Mouse (Mus musculus): ENCODE measurements around the gene Gatd1. TPM values are rescaled to one million over a fixed set of nuclear protein-coding genes. Genes with fewer than 3 reads are reported as not detected.
"Not testable (repeated sequence)": the region's sequence is repeated elsewhere in the genome, so short reads cannot be mapped to it uniquely, and the experiment has no call there.

Gatd1 gene
- total RNA-seq, 4 experiments from 2014 or later, result 6.5 to 9.8 (median 7.8) TPM

GRCm38 (mm10) chr7:141429310-141429709, 15.4 kb upstream of the Gatd1 start, which contains the start of gene Cend1:
Gene Cend1 (minus strand): TSS chr7:141429491.
- DNase-seq (ENCODE audit: low spot score in 2 of 2), result no peak

- no peak for DNase-seq (ENCODE audit: low spot score in 2 of 2)
Observed at GRCm38 (mm10) chr7:141428701-141429100, 14.8 kb upstream of the Gatd1 start.

GRCm38 (mm10) chr7:141426948-141427730, 13.2 kb upstream of the Gatd1 start:
- DNase-seq (ENCODE audit: low spot score in 2 of 2), result no peak

DNA sequence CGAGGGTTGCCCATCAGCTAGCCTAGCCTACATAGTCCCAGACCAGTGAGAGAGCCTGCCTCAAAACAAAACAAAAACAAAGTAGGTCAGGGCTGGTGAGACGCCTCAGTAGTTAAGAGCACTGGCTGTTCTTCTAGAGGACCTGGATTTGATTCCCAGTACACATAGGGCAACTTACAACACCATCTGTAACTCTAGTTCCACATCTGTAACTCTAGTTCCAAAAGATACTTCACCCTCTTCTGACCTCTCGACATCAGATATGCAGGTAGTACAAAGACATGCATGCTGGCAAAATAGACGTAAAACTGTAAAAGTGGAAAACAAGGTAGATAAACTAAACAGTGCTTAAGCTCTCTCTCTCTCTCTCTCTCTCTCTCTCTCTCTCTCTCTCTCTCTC, 9.9 kb upstream of the Gatd1 start:
- DNase-seq (ENCODE audit: low spot score in 2 of 2), result no peak

GRCm38 (mm10) chr7:141420030-141420702, 6.2 kb upstream of the Gatd1 start:
- no peak for DNase-seq (ENCODE audit: low spot score in 2 of 2)

GRCm38 (mm10) chr7:141418970-141419369, 5.0 kb upstream of the Gatd1 start:
- DNase-seq (ENCODE audit: low spot score in 2 of 2), result no peak

DNA sequence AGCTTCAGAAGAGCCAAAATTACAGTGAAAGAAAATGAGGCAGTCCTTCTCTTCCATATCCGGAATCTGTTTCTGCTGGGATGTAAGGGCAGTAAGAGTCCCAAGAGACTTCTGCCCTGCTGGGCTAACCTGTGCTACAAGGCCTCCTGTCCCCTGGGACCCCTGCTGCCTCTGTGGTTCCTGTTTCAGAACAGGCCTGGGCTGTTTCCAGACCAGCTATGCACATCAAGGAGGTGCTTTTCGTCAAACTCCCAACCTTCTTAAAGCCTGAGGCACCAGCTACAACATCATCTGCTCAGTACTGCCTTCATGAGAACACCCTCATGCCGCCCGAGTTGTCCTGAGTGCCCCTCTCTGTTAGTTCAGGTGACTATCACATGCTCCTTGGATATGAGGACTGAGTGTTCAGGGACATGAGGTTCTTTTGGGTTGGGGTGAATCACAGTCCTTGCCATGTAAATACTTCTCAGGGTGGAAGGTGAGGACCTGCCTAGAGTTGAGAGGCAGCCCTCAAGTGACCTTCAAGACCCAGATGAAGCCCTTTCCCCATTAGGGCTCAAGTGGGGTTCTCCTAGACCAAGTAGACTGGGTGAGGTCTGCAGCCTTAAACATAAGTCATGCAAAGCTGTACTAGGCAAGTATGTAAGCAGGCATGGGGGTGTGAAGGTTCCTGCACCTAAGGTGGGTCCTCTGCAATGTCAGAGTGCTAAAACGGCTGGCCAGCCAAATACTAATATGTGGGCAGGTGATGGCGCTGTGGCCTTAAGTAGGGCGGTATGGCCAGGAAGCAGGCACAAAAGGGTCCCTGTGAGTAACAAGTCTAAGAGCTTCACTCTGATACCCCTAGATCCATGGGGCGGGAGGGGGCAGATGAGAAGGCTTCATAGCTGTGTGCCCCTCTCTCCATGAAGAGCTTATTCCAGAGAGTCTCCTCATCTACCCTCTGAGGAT, 4.1 kb upstream of the Gatd1 start:
- no peak for DNase-seq (ENCODE audit: low spot score in 2 of 2)

- DNase-seq (ENCODE audit: low spot score in 2 of 2), result no peak
Observed at GRCm38 (mm10) chr7:141416144-141416841, 2.4 kb upstream of the Gatd1 start.

GRCm38 (mm10) chr7:141413331-141413730, 605 bp downstream of the Gatd1 start:
- no peak for DNase-seq (ENCODE audit: low spot score in 2 of 2)

DNA sequence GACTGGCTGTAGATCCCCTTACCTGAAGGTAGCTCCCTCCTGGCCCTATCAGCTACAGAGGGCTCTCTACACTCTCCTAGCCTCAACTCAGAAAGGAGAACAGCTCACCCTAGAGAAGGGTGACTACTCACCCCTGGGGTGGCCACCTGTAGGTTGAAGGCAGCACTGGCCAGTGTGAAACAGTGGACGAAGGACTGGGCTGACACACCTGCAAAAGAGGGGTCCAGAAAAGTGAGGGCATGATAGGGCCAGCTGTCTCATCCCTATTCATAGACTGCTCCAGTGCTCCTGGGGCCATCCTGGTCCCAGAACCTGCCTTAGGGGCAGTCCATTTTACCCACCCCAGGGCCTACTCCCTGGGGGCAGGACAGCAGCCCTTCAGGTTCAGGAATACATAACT, 2.3 kb downstream of the Gatd1 start:
- DNase-seq (ENCODE audit: low spot score in 2 of 2), result no peak

DNA sequence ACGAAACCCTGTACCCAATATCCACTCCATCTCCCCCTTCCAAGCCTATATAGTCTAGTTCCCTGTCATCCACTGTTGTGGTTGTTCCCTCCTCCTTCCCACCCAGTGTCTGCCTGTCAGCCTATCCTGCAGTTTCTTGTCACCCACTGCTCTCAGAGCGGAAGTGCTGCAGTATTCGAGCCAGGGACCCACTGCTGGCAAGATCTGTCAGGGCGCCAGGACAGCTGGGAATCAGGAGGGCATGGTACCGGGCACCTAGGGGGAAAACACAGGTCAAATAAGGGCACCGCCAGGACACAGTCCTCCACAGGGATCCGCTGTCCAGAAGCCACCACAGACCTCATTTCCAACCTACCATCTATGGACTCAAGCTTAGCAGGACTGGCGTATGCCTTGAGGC, 3.3 kb downstream of the Gatd1 start:
- no peak for DNase-seq (ENCODE audit: low spot score in 2 of 2)

- DNase-seq (ENCODE audit: low spot score in 2 of 2), result peak; percentile 67 to 74
Observed at GRCm38 (mm10) chr7:141408833-141409232, 5.1 kb downstream of the Gatd1 start.

DNA sequence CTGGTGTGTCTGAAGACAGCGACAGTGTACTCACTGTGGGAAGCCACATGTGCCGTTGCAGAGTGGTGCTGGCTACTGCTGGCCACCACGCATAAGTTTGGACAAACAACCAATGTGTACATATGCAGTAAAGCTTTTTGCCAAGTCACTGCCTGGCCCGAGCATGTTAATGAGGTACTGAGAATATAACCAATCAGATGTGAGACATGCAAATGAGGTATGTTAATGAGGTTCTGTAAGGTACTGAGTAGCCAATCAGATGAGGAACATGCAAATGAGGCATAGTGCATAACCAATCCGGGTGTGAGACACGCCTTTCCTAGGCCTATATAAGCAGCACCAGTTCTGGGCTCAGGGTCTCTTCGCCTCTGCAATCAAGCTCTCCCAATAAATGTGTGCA, 6.3 kb downstream of the Gatd1 start:
- not testable (repeated sequence) for DNase-seq (ENCODE audit: low spot score in 2 of 2)

DNA sequence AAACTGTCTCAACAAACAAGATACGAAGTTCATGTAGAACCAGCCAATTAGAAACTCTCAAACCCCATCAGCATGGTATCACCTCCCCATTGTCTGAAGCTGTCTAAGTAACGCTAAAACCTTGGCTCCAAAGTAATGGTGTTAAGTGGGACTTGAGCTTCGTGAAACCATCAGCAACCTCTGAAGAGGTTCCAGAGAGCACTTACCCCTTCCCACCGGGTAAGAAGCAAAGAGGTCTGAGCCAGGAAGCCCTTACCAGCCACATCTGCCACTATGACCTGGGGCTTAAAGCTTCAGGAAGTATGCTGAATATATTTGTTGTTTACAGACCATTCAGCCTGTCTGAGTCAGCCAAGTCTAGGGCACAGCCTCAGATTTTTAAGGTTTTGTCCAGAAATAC, 8.5 kb downstream of the Gatd1 start:
- no peak for DNase-seq (ENCODE audit: low spot score in 2 of 2)

DNA sequence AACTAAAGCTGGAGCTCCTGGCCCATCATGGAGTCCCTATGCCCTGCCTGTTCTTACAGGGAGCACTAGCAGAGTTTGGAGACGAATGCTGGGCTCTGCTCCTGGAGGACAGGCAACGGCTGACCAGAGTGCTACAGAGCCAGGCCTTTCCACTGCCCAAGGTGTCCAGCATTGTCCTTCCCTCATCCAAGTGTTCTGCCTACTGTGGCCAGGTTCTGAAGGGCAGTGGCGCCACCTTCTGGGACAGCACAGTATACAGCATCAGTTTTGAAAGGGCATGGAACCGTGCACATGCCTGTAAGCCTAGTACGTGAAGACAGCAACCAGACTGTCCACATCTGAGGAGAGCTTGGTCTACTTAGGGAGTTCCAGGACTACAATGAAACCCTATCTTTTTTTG, 10.6 kb downstream of the Gatd1 start:
- no peak for DNase-seq (ENCODE audit: low spot score in 2 of 2)

GRCm38 (mm10) chr7:141395348-141395747, 18.6 kb downstream of the Gatd1 start:
- no peak for DNase-seq (ENCODE audit: low spot score in 2 of 2)

DNA sequence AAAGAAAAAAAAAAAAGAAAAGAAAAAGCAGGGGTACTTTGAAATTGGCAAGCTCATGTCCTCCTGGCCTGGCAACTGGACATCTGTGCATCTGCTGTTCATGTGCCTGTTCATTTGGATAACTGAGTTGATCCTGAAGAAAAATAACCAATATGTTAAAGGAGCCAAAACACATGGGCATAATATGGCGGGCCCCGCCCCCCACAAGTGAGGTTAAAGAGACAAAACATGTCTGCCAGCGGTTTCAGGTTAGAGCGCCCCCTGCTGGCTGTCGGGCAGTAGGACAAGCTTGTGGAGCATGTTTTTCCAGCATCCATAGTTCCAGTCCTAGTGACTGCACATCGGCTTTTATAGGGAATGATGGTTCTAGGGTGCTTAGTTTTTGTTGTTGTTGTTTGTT, 19.2 kb downstream of the Gatd1 start:
- DNase-seq (ENCODE audit: low spot score in 2 of 2), result peak; percentile 13 to 28

DNA sequence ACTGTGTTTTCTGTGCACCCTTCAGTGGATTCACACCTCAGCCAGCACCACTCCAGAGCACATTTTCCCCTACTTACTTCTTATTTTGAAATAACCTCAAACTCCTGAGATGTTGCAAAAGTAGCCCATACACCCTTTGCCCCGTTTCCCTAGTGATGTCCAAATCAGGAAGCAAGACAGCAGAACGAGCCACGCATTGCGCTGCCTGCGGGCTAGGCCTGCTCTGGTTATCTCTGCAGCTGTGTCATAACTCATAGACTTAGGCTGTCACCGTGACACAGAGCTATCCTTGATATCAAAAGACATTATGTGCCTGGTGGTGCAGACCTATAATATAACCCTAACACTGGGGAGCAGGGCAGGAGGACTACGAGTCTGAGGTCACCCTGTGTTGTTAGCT, 19.8 kb downstream of the Gatd1 start:
- no peak for DNase-seq (ENCODE audit: low spot score in 2 of 2)

- DNase-seq (ENCODE audit: low spot score in 2 of 2), result no peak
Observed at GRCm38 (mm10) chr7:141392552-141393222, 21.2 kb downstream of the Gatd1 start.
